Mouse (Mus musculus) A20 (cell line): Measurements from ENCODE around the gene Rad51c.

ENCODE experiments used
- DNase-seq: peaks from one replicate; pipeline ENCODE4 v3.0.0-alpha.2; 2011; ENCODE audit warnings: low read depth, low spot score

The Rad51c gene

GRCm38 (mm10) chr11:87367865-87368580 is 36.7 kb downstream of the Rad51c start:
- no peak for DNase-seq

- no peak for DNase-seq
These were observed 37.7 kb downstream of the Rad51c start for GRCm38 (mm10) chr11:87367061-87367460.

- no peak for DNase-seq
These were observed 39.6 kb downstream of the Rad51c start for GRCm38 (mm10) chr11:87365120-87365519.

DNA sequence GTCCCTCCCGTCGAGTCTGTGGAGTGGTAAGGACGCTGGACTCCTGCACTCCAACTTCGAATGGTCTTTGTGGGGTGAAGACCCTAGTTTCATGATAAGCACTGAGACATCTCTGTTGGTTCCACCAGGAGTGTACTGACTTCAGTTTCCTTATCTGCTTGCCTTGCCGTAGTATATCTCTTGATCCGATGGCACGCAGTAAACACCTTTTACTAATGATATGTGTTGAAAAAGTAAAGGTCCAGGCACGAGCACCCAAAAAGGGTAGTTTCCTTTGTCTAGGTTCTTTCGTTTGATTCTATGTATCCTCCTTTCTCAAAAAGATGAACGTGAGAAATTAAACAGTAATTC is 45.5 kb downstream of the Rad51c start:
- DNase-seq, result no peak

DNA sequence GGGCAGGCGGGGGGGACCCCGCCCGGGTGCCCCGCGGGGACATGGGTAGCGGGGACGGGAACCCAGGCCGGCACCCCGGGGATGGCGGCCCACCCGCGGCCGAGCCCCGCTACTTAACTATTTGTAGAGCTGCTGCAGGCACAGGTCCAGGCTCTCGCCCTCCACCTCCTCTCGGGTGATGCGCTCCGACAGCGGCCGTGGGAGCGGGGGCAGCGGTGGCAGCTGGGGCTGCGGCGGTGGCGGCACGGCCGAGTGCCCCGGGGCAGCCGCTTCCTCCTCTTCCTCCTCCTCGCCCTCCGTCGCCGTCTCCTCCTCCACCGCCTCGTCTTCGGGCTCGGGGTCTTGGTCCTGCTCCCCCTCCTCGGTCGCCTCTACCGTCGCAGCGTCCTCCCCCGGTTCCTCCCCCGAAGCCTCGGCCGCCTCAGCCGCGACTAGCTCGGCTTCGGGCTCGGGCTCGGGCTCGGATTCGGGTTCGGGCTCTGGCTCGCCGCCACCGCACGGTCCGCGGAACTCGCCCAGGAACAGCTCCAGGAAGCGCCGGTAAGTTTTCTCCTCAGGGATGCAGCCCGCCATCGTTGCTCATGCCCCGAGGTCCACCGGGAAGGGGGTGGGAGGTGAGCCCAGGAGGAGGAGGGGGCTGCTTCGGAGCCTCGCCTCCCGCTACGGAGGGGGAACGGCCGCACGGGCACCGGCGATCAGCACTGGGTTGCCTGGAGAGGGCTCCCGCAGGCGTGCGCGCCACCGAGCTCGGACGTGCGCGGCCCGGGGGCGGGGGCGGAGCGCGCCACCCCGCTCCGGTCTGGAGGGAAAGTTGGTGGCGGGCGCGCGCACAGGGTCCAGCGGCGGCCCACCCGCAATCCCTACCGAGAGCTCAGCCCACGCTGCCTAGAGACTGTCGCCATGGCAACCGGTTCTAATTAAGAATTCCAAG is 46.2 kb downstream of the Rad51c start, which contains the start of gene Ppm1e:
Gene Ppm1e (minus strand): TSS at position 693 of the 931 bp plus-strand sequence.
- peak; percentile 84 for DNase-seq

- DNase-seq, result peak; percentile 7
These were observed 47.1 kb downstream of the Rad51c start for GRCm38 (mm10) chr11:87357317-87358300.

DNA sequence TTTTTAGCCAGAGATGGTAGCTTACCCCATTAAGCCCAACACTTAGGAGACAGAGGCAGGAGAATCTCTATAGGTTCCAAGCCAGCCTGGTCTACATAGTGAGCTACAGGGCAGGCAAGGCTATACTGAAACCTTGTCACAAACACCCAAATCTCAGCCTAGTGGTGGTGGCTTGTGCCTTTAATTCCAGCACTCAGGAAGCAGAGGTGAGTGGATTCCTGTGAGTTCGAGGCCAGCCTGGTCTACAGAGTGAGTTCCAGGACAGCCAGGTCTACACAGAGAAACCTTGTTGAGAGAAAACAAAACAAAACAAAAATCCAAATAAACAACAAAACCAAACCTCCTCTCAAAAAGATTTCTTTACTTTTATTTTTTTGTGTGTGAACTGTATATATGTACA is 49.9 kb downstream of the Rad51c start:
- no peak for DNase-seq

DNA sequence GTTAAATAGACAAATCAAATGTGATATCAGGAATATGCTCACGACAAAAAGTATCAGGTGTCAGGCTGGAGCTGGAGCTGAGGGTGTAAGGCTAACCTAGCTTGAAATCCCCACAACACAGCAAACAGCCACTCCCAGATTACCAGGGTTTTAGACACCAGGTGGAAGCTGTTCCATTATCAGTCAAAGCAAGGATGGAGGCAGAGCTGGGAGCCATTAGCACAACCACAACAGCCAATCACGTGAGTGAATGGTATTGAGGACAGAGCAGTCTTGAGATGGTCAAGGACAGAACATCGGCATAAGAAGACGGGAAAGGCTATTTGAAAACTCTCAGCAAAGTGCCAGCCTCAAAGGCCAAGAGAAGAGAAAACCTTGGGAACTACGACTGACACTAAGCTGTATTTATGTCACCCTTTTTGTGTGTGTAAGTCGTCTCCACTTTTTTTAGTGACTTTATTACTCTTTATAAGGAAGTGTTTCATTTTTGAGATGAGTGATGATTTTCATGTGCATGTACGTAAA is 51.0 kb downstream of the Rad51c start:
- DNase-seq, result no peak
